Comparison of ENCODE assay signal across 8 mouse cellular contexts in genomic region chr17:34836856-34837221, GRCm38 (mm10). TPM values are rescaled to one million over a fixed set of nuclear protein-coding genes. Genes with fewer than 3 reads are reported as not detected.
A peak's percentile ranks its signal among the peaks of the same experiment; 100 is the strongest.
DNase-seq lines count a peak whose midpoint lies in the region; ATAC-seq lines count a peak whose summit lies in the region.

Gene Stk19, minus strand, starts transcription at chr17:34836945.
Gene Dxo, plus strand, starts transcription at chr17:34837019.

- H3K4me1 ChIP-seq in hindbrain, embryonic 12.5 days = peaks cover 27% of the 10 kb centered on the region

- peak; percentile 94 for ATAC-seq in hindbrain, embryonic 12.5 days (ENCODE audit: low FRiP score)

- WGBS in hindbrain, embryonic 12.5 days = under 1% methylated on average over 40 of the region's 40 CpGs

- H3K4me3 ChIP-seq in hindbrain, embryonic 12.5 days = peak within 1 kb of the TSS; percentile 72

- H3K27me3 ChIP-seq in hindbrain, embryonic 12.5 days = no peaks in the 10 kb centered on the region

- H3K27ac ChIP-seq in hindbrain, embryonic 12.5 days = peak within 1 kb of the TSS; percentile 80

- H3K4me2 ChIP-seq in hindbrain, embryonic 12.5 days (replicated peaks) = peak within 1 kb of the TSS; percentile 96

- peak; percentile 98 for DNase-seq in NIH3T3 (ENCODE audit: low read depth)
- DNase-seq in cerebellum, postnatal 10 days = peak; percentile 98 to 99
- DNase-seq in frontal cortex, postnatal 10 days (ENCODE audit: low spot score in 2 of 2) = peak; percentile 95 to 98
- DNase-seq in layer of hippocampus, postnatal 14 days (ENCODE audit: low spot score in 2 of 2) = peak; percentile 98
- peak; percentile 95 for DNase-seq in lung, postnatal 14 days
- DNase-seq in retina, adult 2 months (ENCODE audit: low read depth, low spot score) = peak; percentile 90
- DNase-seq in thymus, postnatal 36 days = peak; percentile 91 to 94

- H3K9ac ChIP-seq in hindbrain, embryonic 12.5 days = peak within 1 kb of the TSS; percentile 80

- H3K9me3 ChIP-seq in hindbrain, embryonic 12.5 days (replicated peaks) = no peaks in the 10 kb centered on the region

- peaks cover 48% of the 10 kb centered on the region for H3K36me3 ChIP-seq in hindbrain, embryonic 12.5 days

RNA-seq across cellular contexts. Expression of gene Stk19, which starts in this region (rescaled TPM):
- 25.0 and 26.7 TPM in 2 replicates for polyA plus RNA-seq in hindbrain, embryonic 12.5 days (2016; fragmentation: Nextera tagmentation; extraction: Ambion mirVana)
- total RNA-seq in layer of hippocampus, postnatal 14 days (2021) = 10 to 100 TPM; 59.6 to 62.9 TPM

RNA-seq across cellular contexts. Expression of gene Dxo, which starts in this region (rescaled TPM):
- polyA plus RNA-seq in hindbrain, embryonic 12.5 days (2016; fragmentation: Nextera tagmentation; extraction: Ambion mirVana) = 62.5 and 70.2 TPM in 2 replicates
- 10 to 100 TPM; 35.9 to 39.3 TPM for total RNA-seq in layer of hippocampus, postnatal 14 days (2021)

Comparison
In these comparisons a context has a peak if more than half of its experiments do, and no peak if none do; other contexts are left out.
1. Peak in every context shown above with its lines: DNase-seq, ATAC-seq, H3K4me3 ChIP-seq and H3K27ac ChIP-seq.